Mouse (Mus musculus): ENCODE data around the gene Scg3. TPM values are rescaled to one million over a fixed set of nuclear protein-coding genes. Genes with fewer than 3 reads are reported as not detected.
"Not testable (repeated sequence)": the region's sequence is repeated elsewhere in the genome, so short reads cannot be mapped to it uniquely, and the experiment has no call there.

The Scg3 gene
- polyA plus RNA-seq, 1 experiment from 2014 or later = 0.57 TPM

DNA sequence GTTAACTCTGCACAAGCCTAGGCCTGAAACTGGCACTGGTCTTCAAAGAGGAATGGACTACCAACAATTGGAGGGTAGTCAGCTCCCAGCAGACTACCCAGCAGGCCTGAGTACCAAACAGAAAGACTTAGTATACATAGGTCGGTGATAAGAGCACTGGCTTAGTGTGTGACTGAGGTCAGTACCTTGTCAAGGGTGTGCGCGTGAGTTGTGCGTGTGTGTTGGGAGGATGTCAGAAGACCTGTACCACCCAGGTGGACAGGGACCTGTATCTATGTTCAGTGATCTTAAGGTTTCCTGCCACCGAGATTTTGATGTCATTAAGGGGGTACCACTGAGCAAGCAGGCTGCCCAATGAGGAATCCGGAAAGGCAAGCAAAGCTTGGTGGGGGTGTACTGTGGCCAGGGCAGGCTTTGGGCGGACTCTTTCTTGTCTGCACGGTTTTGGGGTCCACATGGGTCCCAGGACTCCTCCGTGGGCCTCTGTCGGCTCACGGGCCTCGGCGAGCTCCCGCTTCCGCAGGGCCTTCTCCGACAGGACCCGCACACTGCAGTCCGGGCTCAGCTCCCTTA lies 58.8 kb downstream of the Scg3 start:
- H3K9ac ChIP-seq = peak overlapping the region; percentile 92
- ATAC-seq (ENCODE audit: low FRiP score, low read depth) = peak; percentile 74
- no peaks in the 10 kb centered on the region for H3K9me3 ChIP-seq
- H3K27ac ChIP-seq = peak overlapping the region; percentile 83
- peaks cover 16% of the 10 kb centered on the region; the same call in 1 of the 2 replicates for H3K4me1 ChIP-seq
- peak overlapping the region; percentile 80 for H3K4me3 ChIP-seq
- H3K4me2 ChIP-seq (replicated peaks) = peak overlapping the region; percentile 83
- no peaks in the 10 kb centered on the region for H3K27me3 ChIP-seq
- no peaks in the 10 kb centered on the region for H3K36me3 ChIP-seq
- 15% methylated on average over 18 of the region's 18 CpGs for WGBS

DNA sequence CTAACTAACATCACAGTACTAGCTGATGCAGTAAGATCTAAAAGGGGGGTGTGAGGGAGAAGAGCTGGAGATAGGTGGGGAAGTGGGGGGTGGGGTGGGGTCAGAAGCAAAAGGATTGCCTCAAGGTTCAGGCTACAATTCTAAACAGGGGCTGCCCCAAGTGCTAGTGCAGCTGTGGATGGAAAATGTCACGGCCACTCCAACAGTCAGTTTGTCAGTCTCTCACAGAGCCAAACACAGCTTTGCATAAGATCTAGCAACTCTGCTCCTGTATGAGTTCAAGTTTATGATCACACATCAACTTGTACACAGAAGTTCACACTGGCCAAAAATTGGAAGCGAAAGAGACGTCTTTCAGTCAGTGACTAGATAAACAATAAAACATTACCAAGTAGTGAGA lies 62.4 kb downstream of the Scg3 start:
- H3K4me1 ChIP-seq = peaks cover 15% of the 10 kb centered on the region
- H3K27me3 ChIP-seq = no peaks in the 10 kb centered on the region
- no peaks in the 10 kb centered on the region for H3K9me3 ChIP-seq
- no peaks in the 10 kb centered on the region for H3K36me3 ChIP-seq
- ATAC-seq (ENCODE audit: low FRiP score, low read depth) = no peak
- no peak overlapping the region for H3K9ac ChIP-seq
- H3K4me2 ChIP-seq (replicated peaks) = no peak overlapping the region
- WGBS = 85% methylated on average over 3 of the region's 3 CpGs
- no peak overlapping the region for H3K27ac ChIP-seq
- H3K4me3 ChIP-seq = no peak overlapping the region

DNA sequence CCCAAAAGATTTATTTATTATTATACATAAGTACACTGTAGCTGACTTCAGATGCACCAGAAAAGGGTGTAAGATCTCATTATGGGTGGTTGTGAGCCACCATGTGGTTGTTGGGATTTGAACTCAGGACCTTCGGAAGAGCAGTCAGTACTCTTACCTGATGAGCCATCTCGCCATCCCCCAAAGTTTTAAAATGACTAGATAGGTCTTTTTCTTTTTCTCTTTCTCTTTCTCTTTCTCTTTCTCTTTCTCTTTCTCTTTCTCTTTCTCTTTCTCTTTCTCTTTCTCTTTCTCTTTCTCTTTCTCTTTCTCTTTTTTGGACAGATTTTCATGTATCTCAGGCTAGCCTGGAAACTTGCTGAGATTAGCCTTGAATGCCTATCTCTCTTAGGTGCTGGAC lies 64.1 kb downstream of the Scg3 start:
- not testable (repeated sequence) for H3K36me3 ChIP-seq; H3K9ac ChIP-seq; H3K4me3 ChIP-seq; H3K27ac ChIP-seq; H3K9me3 ChIP-seq; ATAC-seq (ENCODE audit: low FRiP score, low read depth); H3K27me3 ChIP-seq; H3K4me2 ChIP-seq (replicated peaks); H3K4me1 ChIP-seq
- WGBS = 94% methylated on average over 2 of the region's 2 CpGs

DNA sequence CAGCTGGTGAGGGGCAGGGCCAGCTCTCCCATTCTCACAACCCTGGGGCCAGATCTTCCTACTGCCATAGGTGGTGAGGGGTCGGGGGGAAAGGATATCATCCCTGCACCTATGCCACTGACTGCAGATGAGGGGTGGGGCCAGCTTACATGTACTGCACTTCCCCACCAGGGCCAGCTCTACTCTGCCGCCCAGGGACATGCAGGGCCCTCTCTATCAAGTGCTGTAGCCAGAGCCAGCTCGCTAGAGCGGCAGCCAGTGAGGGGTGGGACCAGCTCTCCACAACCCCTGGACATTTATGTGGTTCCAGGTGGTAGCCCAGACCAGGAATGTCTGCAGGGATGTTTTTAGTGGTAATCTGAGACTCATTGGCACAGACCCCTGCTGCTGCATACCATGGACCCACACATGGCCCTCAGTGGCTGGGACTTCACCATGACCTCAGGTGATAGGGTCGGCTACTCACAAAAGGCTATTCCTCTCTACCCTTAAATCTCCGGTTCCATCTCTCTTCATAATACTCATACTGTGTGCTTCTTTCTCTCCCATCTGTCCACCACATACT lies 64.9 kb downstream of the Scg3 start:
- Histone ChIP-seq H3K27ac (no peak overlapping the region), H3K4me3 (no peak overlapping the region), H3K9ac (no peak overlapping the region), H3K4me2 (replicated peaks) (no peak overlapping the region), H3K36me3 (no peaks in the 10 kb centered on the region), H3K4me1 (peaks cover 8% of the 10 kb centered on the region), H3K27me3 (no peaks in the 10 kb centered on the region), H3K9me3 (no peaks in the 10 kb centered on the region)
- WGBS = 48% methylated on average over 6 of the region's 6 CpGs
- ATAC-seq (ENCODE audit: low FRiP score, low read depth) = no peak

DNA sequence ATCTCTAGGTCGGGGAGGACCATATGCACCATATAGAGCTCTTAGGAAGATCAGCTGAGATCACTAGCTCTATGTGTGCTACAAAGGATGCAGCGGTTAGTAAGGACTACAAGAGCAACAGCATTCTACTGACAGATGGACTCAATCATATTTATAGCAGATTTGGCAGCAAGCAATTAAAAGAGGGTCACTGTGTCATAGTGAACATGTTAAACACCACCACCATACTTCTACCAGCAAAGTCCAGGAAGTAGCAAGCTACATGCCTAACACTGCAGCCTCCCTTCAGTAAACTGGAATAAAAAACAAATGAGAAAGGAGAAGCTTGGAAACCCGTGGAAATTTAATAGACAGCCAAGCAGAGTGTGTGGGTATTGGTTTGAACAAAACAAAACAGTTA lies 67.3 kb downstream of the Scg3 start:
- Histone ChIP-seq H3K4me2 (replicated peaks) (no peak overlapping the region), H3K4me1 (peaks cover 8% of the 10 kb centered on the region), H3K4me3 (no peak overlapping the region), H3K27ac (no peak overlapping the region), H3K36me3 (no peaks in the 10 kb centered on the region), H3K9me3 (no peaks in the 10 kb centered on the region), H3K27me3 (no peaks in the 10 kb centered on the region), H3K9ac (no peak overlapping the region)
- ATAC-seq (ENCODE audit: low FRiP score, low read depth) = no peak
- WGBS = 64% methylated on average over 3 of the region's 3 CpGs

DNA sequence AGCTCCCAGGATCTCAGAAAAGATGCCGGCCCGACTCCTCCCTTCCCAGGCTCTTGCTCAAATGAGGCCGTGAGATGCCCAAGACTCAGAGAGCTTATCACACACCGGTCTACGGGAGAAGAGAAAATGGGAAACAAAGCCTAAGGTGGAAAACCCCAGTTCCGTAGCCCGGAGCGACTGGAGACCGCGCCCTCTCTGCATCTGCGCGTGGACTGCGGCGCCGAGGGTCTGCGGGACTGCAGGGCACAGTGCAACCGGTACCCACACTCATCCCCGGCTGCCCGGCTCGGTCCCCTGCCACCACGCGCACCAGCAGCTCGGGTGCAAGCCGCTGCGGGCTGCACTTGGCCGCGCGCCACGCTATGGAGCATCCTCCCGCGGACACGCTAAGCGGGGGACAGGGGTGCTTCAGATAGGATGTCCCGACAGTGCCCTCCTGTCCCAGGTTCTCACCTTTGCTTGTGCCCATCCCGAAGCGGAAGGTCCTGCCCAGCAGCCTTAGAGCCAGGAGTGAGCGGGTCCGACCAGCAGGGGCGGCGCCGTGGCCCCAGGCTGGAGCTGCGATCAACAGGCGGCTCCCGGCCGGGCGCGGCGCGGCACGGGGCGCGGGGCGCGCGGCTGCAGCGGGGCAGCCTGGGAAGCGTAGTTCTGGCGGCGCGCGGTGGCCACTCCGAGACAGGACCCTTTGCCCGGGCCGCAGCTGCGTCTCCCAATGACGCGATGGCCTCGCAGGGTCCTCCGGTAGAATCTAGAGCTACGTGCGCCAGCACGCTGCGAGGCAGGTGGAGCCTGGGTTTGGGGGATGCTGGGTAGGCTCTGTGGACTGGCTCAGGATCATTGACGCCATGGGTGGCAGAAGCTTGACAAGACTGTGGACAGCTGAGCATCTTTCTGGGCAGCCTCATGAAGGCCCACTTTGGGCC lies 73.0 kb downstream of the Scg3 start, which contains the start of gene Tmod2:
Gene Tmod2 (minus strand): TSS at position 755 of the 923 bp plus-strand sequence.
- WGBS = under 1% methylated on average over 74 of the region's 74 CpGs
- no peaks in the 10 kb centered on the region for H3K36me3 ChIP-seq
- H3K9ac ChIP-seq = peak within 1 kb of the TSS; percentile 72
- H3K27ac ChIP-seq = no peak within 1 kb of the TSS
- H3K4me1 ChIP-seq = peaks cover 3% of the 10 kb centered on the region; the same call in 1 of the 2 replicates
- peak within 1 kb of the TSS; percentile 77 for H3K4me3 ChIP-seq
- ATAC-seq (ENCODE audit: low FRiP score, low read depth) = peak; percentile 90
- peak within 1 kb of the TSS; percentile 88 for H3K4me2 ChIP-seq (replicated peaks)
- H3K27me3 ChIP-seq = 0 out of 2 replicates have a peak, but pooled peaks cover 5% of the 10 kb centered on the region
- no peaks in the 10 kb centered on the region for H3K9me3 ChIP-seq

DNA sequence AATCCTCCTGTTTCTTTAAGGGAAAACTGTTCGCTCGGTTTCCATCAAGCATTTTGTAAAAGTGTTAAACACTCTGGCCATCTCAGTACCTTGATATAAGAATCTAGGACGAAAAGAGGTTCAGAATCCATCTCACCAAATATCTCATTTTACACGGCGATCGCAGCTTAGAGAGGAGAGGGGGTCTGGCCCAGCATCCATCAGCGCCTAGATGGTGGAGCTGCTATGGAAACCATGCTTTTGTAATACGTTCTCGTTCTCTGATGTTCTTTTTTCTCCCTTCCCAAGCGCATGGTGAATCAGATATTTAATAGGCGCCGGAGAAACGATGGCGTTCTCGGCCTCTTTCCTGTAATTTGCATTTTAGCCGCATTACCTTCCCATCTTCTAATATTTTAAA lies 73.9 kb downstream of the Scg3 start:
- peaks cover 3% of the 10 kb centered on the region; the same call in 1 of the 2 replicates for H3K4me1 ChIP-seq
- H3K4me2 ChIP-seq (replicated peaks) = peak overlapping the region; percentile 88
- no peak for ATAC-seq (ENCODE audit: low FRiP score, low read depth)
- H3K4me3 ChIP-seq = peak overlapping the region; percentile 77
- H3K36me3 ChIP-seq = no peaks in the 10 kb centered on the region
- H3K9me3 ChIP-seq = no peaks in the 10 kb centered on the region
- H3K9ac ChIP-seq = peak overlapping the region; percentile 72; the same call in 1 of the 2 replicates
- 18% methylated on average over 16 of the region's 16 CpGs for WGBS
- H3K27me3 ChIP-seq = 0 out of 2 replicates have a peak, but pooled peaks cover 5% of the 10 kb centered on the region
- no peak overlapping the region for H3K27ac ChIP-seq

DNA sequence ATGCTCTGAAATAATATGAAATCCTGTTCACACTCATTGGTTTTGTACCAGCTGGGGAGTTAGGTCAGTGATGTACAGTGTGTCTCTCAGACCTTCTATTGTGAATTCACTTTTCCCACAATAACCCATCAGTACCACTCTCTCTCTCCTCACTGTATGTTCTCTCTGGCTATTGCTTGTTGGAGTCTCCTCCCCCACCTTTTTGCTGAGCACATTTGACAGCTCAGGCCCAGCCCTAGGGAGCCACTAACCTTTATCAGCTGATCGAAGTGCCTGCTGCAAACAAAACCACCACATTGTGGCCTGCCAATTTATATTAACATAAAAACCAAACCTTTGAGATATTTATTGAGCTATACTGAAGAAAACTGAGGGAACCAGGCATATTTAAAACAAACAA lies 74.4 kb downstream of the Scg3 start:
- no peaks in the 10 kb centered on the region for H3K9me3 ChIP-seq
- H3K4me2 ChIP-seq (replicated peaks) = 0 out of 2 replicates have a peak overlapping the region, but pooled peaks have one; percentile 88
- 0 out of 2 replicates have a peak, but pooled peaks cover 5% of the 10 kb centered on the region for H3K27me3 ChIP-seq
- no peak overlapping the region for H3K4me3 ChIP-seq
- no peak overlapping the region for H3K9ac ChIP-seq
- H3K36me3 ChIP-seq = peaks cover 2% of the 10 kb centered on the region; the same call in 1 of the 2 replicates
- no peak for ATAC-seq (ENCODE audit: low FRiP score, low read depth)
- H3K27ac ChIP-seq = no peak overlapping the region
- peaks cover 3% of the 10 kb centered on the region; the same call in 1 of the 2 replicates for H3K4me1 ChIP-seq
- 50% methylated on average over 1 of the region's 1 CpGs for WGBS

DNA sequence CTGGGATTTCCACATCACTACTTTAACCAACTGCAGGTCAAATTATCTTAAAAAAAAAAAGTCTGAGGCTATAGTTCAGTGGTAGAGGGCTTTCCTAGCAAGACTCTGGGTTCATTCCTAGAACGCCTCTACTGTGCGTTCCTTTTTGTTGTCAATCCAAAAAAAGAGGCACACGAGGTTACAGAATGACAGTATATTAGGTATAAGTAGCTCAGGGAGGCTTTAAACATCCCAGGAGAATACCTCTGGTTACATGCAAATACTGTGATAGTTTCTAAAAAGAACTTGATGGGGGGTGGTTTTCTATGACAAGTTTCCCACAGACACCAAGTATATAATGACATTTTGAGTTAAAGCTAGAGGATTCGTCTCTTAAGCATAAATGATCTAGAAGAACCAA lies 76.4 kb downstream of the Scg3 start:
- H3K4me1 ChIP-seq = peaks cover 3% of the 10 kb centered on the region; the same call in 1 of the 2 replicates
- ATAC-seq (ENCODE audit: low FRiP score, low read depth) = no peak
- no peaks in the 10 kb centered on the region for H3K9me3 ChIP-seq
- H3K4me2 ChIP-seq (replicated peaks) = no peak overlapping the region
- H3K27me3 ChIP-seq = 0 out of 2 replicates have a peak, but pooled peaks cover 5% of the 10 kb centered on the region
- H3K4me3 ChIP-seq = no peak overlapping the region
- H3K27ac ChIP-seq = no peak overlapping the region
- 92% methylated on average over 4 of the region's 4 CpGs for WGBS
- H3K36me3 ChIP-seq = peaks cover 5% of the 10 kb centered on the region; the same call in 1 of the 2 replicates
- H3K9ac ChIP-seq = no peak overlapping the region

DNA sequence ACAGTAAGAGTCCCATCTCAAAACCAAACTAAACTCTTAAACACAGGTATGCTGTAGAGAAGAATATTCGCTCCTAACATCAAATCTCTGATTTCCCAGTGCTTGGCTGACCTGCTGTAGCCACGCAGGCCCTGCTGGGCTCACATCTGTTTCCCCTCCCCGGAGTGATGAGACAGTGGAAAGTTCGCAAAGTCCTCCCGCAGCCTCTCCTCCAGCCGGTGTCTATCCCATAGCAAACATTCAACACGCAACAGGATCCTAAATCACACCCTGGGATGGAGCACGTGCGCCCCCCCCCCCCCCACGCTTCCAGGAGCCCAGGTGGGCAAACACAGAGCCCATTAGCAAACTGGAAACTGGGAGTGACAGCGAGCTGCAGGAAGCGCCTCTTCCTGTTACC lies 82.3 kb downstream of the Scg3 start:
- H3K27me3 ChIP-seq = no peaks in the 10 kb centered on the region
- H3K9ac ChIP-seq = no peak overlapping the region
- H3K36me3 ChIP-seq = peaks cover 5% of the 10 kb centered on the region; the same call in 1 of the 2 replicates
- 31% methylated on average over 12 of the region's 12 CpGs for WGBS
- 0 out of 2 replicates have a peak, but pooled peaks have one; percentile 36 for ATAC-seq (ENCODE audit: low FRiP score, low read depth)
- no peak overlapping the region for H3K27ac ChIP-seq
- H3K4me1 ChIP-seq = peaks cover 14% of the 10 kb centered on the region
- no peaks in the 10 kb centered on the region for H3K9me3 ChIP-seq
- peak overlapping the region; percentile 36 for H3K4me2 ChIP-seq (replicated peaks)
- no peak overlapping the region for H3K4me3 ChIP-seq

DNA sequence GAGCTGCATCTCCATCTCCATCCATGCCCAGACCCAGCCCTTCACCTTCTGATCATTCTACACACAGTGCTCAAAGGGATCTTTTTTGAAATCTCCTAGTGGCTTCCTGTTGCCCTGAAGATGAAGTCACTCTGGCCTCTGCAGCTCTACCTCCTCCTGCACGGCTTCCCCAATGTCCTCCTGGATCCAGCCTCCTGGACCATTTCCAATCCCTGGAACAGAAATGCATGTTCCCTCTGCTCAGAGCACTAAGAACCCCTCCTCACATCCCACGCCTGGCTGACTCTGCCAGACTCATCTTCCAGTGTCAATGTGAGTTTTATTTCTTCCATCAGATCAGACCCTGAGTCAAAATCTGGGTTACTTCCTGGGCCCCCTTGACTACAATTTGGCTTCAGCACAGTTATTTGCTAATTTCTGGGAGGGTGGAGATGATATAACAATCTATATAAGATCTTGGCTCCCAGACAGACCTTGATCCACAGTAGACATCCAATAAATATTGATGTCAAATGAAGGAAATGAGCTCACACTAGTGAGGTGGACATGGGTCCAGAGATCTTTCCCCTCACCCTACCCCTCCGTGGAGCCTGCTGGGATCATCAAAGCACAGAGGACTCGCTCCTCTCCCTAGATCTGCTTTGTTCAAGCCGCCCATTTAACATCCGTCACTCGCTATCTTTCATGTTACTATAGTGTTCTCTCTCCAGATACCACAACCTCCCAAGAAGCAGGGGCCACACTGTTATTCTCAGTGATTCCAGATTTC lies 83.5 kb downstream of the Scg3 start:
- Histone ChIP-seq H3K4me2 (replicated peaks) (no peak overlapping the region), H3K4me1 (peaks cover 14% of the 10 kb centered on the region), H3K9me3 (no peaks in the 10 kb centered on the region), H3K27me3 (no peaks in the 10 kb centered on the region), H3K9ac (no peak overlapping the region), H3K36me3 (peaks cover 5% of the 10 kb centered on the region; the same call in 1 of the 2 replicates), H3K4me3 (no peak overlapping the region), H3K27ac (no peak overlapping the region)
- WGBS = 78% methylated on average over 7 of the region's 7 CpGs
- no peak for ATAC-seq (ENCODE audit: low FRiP score, low read depth)
